Mouse (Mus musculus) left cerebral cortex, adult 2 months (tissue): ENCODE data around the gene Prr14l. TPM values are rescaled to one million over a fixed set of nuclear protein-coding genes. Genes with fewer than 3 reads are reported as not detected.
"Not testable (repeated sequence)": the region's sequence is repeated elsewhere in the genome, so short reads cannot be mapped to it uniquely, and the experiment has no call there.

ENCODE experiments used
- DNase-seq, 2 experiments: peaks; one replicate each; pipeline ENCODE4 v3.0.0; 2021 to 2022; ENCODE audit warnings: low spot score in 2 of 2, mixed read lengths in 1 of 2; ENCODE audit errors: extremely low spot score in 1 of 2
- H3K27ac ChIP-seq: fragments of 200-600 bp; 2 replicates; pipeline ENCODE4 v1.8.1; 2022
- H3K4me3 ChIP-seq: fragments of 200-600 bp; 2 replicates; pipeline ENCODE4 v1.8.1; 2022
- CTCF ChIP-seq: fragments of 200-600 bp; IDR thresholded peaks from 2 replicates; pipeline ENCODE4 v1.8.1; 2022; ENCODE audit warnings: antibody characterized with exemption, mild to moderate bottlenecking, moderate library complexity
- intact Hi-C: fragments of 180-260 bp; cut with DNase I; formaldehyde crosslinking; loops from one replicate; pipeline ENCODE4 v1.15.1; 2025
- total RNA-seq, 2 experiments: library from RNA; stranded (reverse); gene quantifications; 2 replicates each; pipeline ENCODE4 v1.2.3; 2021

The Prr14l gene
- total RNA-seq, 2 experiments from 2014 or later: 38.1 to 42.0 TPM

GRCm38 (mm10) chr5:32747650-32748375 lies 106.2 kb downstream of the Prr14l start:
- H3K27ac ChIP-seq: peak overlapping the region; percentile 36; the same call in 1 of the 2 replicates
- intact Hi-C loops: loop anchor here (10.0 kb wide), 1 partner anchor 287 kb away; no protein-coding TSS in a partner anchor
- peak; percentile 93 for TF ChIP-seq CTCF
- no peak overlapping the region for H3K4me3 ChIP-seq
- DNase-seq: peak; percentile 39 to 62

GRCm38 (mm10) chr5:32745705-32746655 lies 108.1 kb downstream of the Prr14l start:
- DNase-seq: peak; percentile 37 to 65
- no peak; the same call in 1 of the 2 replicates for TF ChIP-seq CTCF
- intact Hi-C loops: loop anchor here (1.0 to 10.0 kb wide), 2 partner anchors 32 to 289 kb away; no protein-coding TSS in a partner anchor
- peak overlapping the region; percentile 85 for H3K27ac ChIP-seq
- peak overlapping the region; percentile 46 for H3K4me3 ChIP-seq

- Histone ChIP-seq H3K27ac (peak overlapping the region; percentile 91), H3K4me3 (peak overlapping the region; percentile 36)
- DNase-seq: peak; percentile 81 to 82
- TF ChIP-seq CTCF: peak; percentile 64
- intact Hi-C loops: loop anchor here (5.0 to 10.0 kb wide), 2 partner anchors 45 to 293 kb away; partner anchors contain the start of gene Pisd
These were observed 111.9 kb downstream of the Prr14l start for GRCm38 (mm10) chr5:32742149-32742548.

GRCm38 (mm10) chr5:32741377-32741776 lies 112.7 kb downstream of the Prr14l start:
- not testable (repeated sequence) for H3K4me3 ChIP-seq
- intact Hi-C loops: loop anchor here (5.0 to 10.0 kb wide), 2 partner anchors 46 to 293 kb away; partner anchors contain the start of gene Pisd
- H3K27ac ChIP-seq: peak overlapping the region; percentile 91
- peak; percentile 37 to 58 for DNase-seq

- H3K4me3 ChIP-seq: not testable (repeated sequence)
- intact Hi-C loops: loop anchor here (5.0 to 10.0 kb wide), 2 partner anchors 46 to 294 kb away; partner anchors contain the start of gene Pisd
- peak in 1 of 2 experiments; percentile 48 for DNase-seq
- H3K27ac ChIP-seq: peak overlapping the region; percentile 91
These were observed 113.2 kb downstream of the Prr14l start for GRCm38 (mm10) chr5:32740850-32741249.

- H3K4me3 ChIP-seq: no peak overlapping the region
- intact Hi-C loops: loop anchor here (5.0 to 10.0 kb wide), 2 partner anchors 47 to 295 kb away; partner anchors contain the start of gene Pisd
- peak overlapping the region; percentile 91 for H3K27ac ChIP-seq
These were observed 113.9 kb downstream of the Prr14l start for GRCm38 (mm10) chr5:32740138-32740537.

More at GRCm38 (mm10) chr5:32740138-32740537, 113.9 kb downstream of the Prr14l start:
- no peak for TF ChIP-seq CTCF
- DNase-seq: no peak

Other genes with a start within 250 kb of the Prr14l start
- gene Yes1, start 243.1 kb downstream of the Prr14l start, total RNA-seq: 10 to 100 TPM; 12.5 to 13.6 TPM
- gene Pisd, start 68.6 kb downstream of the Prr14l start, total RNA-seq: 10 to 100 TPM; 63.6 to 64.3 TPM
- not detected for gene Gm20671, start 27.1 kb downstream of the Prr14l start, total RNA-seq
- gene Depdc5, start 9.4 kb upstream of the Prr14l start, total RNA-seq: 10 to 100 TPM; 67.7 to 69.6 TPM
- 1,000 to 10,000 TPM; 1,061 to 1,220 TPM for gene Ywhah, start 164.6 kb upstream of the Prr14l start, total RNA-seq
- gene Slc5a1, start 250.0 kb upstream of the Prr14l start, total RNA-seq: not detected